Mouse (Mus musculus): ENCODE data around the gene Gmcl1. TPM values are rescaled to one million over a fixed set of nuclear protein-coding genes. Genes with fewer than 3 reads are reported as not detected.

Gmcl1 gene
- total RNA-seq, 2 experiments from 2014 or later: 18.7 to 23.7 TPM

DNA sequence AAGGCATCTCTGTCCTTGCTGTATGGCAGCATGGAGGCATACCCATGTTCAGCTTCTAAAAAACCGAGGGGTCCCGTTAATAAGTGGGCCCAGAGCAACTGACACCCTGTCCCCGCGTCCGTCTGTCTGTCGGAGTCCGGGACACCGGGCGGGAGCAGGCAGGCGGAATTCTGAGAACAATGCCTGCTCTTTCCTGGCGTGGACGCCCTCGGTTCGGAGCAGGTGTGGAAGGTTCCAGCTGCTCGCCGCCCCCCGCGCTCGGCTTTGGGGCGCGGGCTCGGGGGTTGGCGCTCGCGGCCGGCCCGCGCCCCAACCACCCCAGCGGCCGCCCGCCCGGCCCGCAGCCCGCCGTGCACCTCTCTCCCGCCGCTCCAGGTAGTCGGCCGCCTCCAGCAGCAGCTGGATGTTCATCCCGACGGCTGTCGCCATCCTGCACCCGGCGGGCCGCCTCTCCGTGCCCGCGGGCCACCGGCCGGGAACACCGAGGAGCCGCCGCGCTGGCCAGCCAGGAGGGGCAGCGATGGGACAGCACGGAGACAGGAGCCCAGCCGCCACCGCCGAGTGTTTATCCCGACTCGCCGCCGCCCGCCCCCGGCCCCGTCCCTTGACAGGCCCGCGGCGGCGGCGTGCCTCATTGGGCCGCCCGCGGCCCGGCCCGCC, 64.5 kb downstream of the Gmcl1 start, which contains the start of gene Mxd1:
TSS of gene Mxd1 (minus strand) at position 582 of the 660 bp plus-strand sequence.
- no peak for ATAC-seq (replicated peaks; ENCODE audit: low FRiP score, low TSS enrichment, poor library complexity, severe bottlenecking)

DNA sequence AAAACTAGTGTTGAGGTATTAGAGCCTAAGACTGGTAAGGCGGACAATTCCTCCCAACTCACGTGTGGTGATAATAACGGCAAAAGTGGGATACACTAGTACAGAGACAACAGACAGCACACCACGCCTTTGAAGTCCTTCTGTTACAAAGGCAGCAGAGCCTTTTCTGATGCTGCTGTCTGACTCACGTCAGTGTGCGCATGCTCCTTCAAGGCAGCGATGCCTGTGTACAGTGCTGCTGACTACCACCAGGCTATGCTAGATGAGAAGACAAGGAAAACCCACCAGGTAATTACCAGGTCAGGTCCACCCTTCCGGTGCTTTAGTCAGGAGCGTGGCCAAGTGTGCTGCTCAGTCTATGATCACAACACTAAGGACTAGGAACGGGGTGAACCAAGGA, 66.1 kb downstream of the Gmcl1 start:
- ATAC-seq (replicated peaks; ENCODE audit: low FRiP score, low TSS enrichment, poor library complexity, severe bottlenecking): no peak

DNA sequence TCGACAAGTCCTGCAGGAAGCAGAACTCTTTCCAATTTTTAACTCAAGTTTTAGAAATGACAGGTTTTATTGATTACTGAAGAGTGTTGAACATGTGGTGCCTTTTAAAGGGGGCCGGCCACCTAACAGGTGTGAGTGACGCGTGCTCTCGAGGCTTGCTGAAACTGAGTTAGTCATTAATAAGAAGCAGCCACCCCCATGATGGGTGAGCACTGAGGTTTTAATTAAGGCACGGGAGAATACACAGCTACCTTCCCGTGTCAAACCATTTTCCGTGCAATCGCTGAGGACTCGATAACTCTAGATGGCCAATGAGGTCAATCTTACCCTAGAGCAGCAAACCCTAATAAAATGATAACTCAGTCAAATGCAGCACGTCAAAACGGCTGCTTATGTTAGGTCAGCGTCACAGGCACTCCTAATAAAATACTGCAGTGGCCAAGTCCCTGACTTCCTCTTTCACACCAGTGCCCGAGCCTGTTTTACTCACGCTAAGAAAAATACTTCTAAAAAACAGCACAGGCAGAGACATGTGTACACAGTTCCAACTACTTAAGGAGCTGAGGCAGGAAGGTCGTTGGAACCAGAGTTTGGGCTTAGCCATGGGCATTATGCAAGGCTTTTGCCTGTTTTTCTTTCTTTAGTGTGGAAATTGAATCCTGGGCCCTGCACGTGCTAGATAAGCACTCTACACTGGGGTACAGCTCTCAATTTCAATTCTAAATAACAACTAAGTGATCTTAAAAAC, 67.4 kb downstream of the Gmcl1 start:
- no peak for ATAC-seq (replicated peaks; ENCODE audit: low FRiP score, low TSS enrichment, poor library complexity, severe bottlenecking)

DNA sequence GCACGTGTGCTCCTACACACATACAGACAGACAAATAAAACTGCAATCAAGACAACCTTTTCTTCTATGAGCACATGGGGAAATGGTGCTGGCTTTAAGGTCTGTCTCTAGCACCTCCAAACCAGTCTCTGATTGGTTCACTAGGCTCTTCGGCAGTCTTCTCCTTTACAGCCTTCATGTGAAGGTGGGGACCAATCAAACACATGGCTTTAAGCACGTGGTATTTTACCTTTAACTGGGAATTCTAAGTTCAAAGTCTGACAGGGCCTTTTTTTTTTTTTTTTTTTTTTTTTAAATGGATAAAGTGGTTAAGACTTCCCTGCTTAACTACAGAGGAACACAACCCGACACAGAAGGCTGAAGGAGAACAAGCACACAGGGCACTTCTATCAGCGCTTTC, 68.1 kb downstream of the Gmcl1 start:
- no peak for ATAC-seq (replicated peaks; ENCODE audit: low FRiP score, low TSS enrichment, poor library complexity, severe bottlenecking)

DNA sequence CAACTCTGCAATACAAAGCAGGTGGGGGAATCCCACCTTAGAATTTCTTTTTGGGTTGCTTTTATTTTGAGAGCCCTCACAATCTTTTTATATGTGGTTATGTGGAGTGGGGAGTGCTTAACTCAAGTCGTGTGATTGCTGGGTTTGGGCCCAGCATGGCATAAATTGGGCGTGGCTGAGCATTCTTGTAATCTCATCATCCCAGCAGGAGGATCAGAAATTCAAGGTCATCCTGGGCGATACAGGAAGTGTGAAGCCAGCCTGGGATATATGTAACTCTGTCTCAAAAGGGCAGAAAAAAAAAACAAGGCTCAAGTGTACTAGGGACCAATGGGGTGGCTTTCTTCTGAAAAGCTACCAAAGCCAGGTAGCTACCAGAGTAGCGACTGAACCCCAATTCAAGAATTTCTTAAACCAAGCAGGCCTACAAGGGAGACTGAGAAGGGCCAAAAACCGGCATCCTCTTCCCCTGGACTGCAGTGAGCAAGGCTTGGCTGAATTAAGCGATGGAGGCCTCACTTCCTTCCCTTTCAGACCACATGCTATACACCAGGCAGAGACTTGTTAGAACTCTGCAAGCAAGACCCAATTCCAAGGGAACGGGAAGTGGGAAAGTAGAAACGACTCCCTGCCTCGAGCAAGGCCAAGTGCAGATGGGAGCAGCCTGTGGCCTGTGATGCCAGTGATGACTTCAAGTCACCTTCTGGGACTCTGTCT, 72.9 kb downstream of the Gmcl1 start:
- peak; percentile 91 for ATAC-seq (replicated peaks; ENCODE audit: low FRiP score, low TSS enrichment, poor library complexity, severe bottlenecking)

DNA sequence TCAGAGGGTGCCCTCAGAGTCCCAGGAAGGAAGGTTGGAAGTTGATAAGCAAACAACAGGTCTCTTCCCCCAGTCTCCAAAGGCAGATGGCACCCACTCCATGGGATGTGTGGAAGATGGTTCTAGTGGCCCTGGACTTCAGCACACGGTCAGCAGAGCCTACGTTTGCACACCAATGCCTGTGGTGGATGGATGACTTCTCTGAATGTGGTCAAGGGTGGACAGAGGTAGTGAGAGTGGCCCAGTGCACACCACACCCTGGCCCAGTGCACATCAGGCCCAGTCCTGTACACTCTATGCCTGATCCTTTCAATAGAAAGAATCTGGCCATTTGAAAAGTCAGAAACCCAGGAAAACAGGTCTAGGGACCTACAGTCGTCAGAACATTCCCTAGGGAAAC, 74.7 kb downstream of the Gmcl1 start:
- no peak for ATAC-seq (replicated peaks; ENCODE audit: low FRiP score, low TSS enrichment, poor library complexity, severe bottlenecking)

DNA sequence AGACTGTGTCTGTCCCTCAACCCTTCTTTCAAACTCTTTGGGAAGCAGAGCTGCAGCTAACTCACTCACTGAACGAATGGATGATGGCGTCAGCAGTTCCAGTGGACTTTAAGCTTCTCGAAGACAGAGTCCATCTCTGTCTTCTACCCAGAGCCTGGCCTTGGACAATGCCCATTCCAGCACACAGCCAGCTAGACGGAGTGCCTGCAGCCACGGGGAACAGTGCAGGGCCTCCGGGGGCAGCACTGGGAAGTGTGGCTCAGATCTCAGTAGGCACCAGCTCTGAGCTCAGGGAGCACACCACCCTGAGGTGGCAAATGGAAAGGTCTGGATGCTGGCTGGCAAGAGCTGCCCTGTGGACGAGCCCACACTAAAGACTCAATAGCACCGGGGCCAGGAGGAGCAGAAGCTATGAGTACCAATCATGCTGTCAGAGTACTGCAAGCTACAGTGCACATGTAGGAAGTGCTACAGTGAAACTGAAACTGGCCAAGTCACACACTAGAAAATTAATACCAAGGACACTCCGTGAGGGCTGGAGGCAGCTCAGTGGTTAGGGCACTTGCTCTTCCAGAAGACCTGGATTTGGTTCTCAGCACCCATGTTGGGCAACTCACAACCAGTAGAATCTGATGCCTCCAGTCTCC, 78.8 kb downstream of the Gmcl1 start:
- ATAC-seq (replicated peaks; ENCODE audit: low FRiP score, low TSS enrichment, poor library complexity, severe bottlenecking): peak; percentile 34; the same call in 1 of the 2 replicates

DNA sequence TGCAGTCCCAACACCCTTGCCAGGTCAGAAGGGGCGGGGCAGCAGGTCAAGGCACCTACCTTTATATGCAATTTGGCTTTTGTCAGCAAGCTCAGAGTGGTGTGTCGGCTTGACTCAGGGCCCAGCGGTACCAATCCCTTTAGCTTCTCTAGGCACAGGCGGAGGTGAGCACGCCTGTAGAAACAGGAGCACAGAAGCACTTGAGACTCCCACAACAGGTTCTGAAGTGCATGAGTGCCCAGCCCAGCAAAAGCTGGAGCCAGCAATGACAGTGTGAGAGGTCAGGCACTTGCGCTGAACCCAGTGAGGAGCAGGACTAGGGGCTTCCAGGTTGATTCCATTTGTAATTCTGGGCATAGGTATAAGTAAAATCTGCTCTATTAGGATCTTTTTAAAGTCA, 80.2 kb downstream of the Gmcl1 start:
- ATAC-seq (replicated peaks; ENCODE audit: low FRiP score, low TSS enrichment, poor library complexity, severe bottlenecking): no peak

DNA sequence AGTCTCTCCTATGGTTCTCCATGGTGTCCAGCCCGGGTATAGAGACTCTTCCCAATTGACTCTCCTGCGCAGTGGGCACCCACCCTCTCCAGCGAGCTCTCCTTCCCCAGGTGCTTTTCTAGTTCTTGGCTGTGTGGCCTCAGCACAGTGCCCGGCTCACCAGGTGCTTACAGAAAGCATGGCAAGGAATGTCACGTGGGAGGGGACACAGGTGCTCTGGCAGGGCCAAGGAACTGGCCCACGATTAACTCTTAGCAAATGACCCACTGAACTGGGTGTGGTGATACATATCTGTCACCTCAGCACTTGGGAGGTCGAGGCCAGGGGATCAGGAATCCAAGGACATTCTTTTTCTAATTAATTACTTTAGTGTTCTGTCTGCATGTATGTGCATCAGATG, 87.0 kb downstream of the Gmcl1 start:
- no peak for ATAC-seq (replicated peaks; ENCODE audit: low FRiP score, low TSS enrichment, poor library complexity, severe bottlenecking)

DNA sequence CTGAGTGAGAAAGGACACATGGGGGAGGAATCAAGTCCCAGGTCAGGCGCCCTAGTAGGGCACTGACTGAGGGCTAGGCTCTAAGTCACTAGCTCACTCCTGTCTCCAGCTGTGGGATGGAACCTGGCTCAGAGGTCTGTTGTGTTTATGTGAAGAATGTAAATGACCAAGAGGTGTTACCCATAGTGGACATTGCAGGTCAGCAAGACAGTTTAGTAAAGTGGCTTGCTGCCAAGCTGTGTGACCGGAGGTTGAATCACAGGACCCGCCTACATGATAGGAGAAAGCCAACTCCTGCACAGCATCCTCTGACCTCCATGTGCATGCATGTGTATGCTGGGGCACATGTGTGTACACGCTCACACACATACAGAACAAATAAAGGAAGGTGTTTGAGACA, 87.6 kb downstream of the Gmcl1 start:
- no peak for ATAC-seq (replicated peaks; ENCODE audit: low FRiP score, low TSS enrichment, poor library complexity, severe bottlenecking)

DNA sequence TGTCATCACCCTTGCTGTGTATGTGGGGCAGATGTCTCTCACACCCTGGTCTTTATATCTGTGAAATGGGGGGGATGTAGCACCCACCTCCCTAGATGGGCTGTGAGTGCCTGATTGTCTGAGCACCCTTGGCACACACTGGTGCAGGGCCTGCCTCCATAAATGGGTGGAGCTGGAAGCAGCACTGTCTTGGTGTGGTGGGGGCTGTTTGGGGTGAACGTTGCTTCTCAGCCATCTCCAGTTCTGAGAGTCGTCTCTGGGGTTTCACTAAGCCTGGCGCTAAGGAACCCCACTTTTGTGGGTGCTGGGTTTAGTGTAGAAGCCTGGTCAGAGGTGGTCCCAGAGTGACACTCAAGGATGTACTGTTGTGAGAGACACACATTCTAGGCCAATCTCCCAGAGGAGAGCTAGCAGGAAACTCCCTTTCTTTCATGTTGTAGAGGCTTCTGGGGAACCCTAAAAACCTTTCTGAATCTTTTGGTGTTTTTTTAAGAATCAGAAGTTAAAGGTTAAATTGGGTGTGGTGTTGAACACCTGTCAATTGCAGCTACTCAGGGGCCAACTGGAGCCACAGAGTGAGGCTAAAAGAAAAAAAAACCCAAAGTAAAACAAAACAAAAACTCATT, 88.3 kb downstream of the Gmcl1 start:
- no peak; the same call in 1 of the 2 replicates for ATAC-seq (replicated peaks; ENCODE audit: low FRiP score, low TSS enrichment, poor library complexity, severe bottlenecking)

Other genes starting within 250 kb of the Gmcl1 start
- 289 and 315 TPM in 2 replicates for gene Pcbp1, start 207.1 kb downstream of the Gmcl1 start, total RNA-seq (2014; fragmentation: Nextera tagmentation)
- gene Pcbp1, start 207.1 kb downstream of the Gmcl1 start, total RNA-seq (2017): 118 and 123 TPM in 2 replicates
- not detected in 2 replicates for gene Asprv1, start 105.2 kb downstream of the Gmcl1 start, total RNA-seq (2014; fragmentation: Nextera tagmentation)
- not detected in 2 replicates for gene Asprv1, start 105.2 kb downstream of the Gmcl1 start, total RNA-seq (2017)
- gene Mxd1, start 64.2 kb downstream of the Gmcl1 start, total RNA-seq (2014; fragmentation: Nextera tagmentation): 7.6 and 19.5 TPM in 2 replicates
- gene Mxd1, start 64.2 kb downstream of the Gmcl1 start, total RNA-seq (2017): 14.9 and 16.2 TPM in 2 replicates
- 75.7 and 89.2 TPM in 2 replicates for gene Snrnp27, start 48.9 kb downstream of the Gmcl1 start, total RNA-seq (2014; fragmentation: Nextera tagmentation)
- 127 and 139 TPM in 2 replicates for gene Snrnp27, start 48.9 kb downstream of the Gmcl1 start, total RNA-seq (2017)
- 8.7 and 10.9 TPM in 2 replicates for gene Anxa4, start 60.2 kb upstream of the Gmcl1 start, total RNA-seq (2014; fragmentation: Nextera tagmentation)
- 15.2 and 19.4 TPM in 2 replicates for gene Anxa4, start 60.2 kb upstream of the Gmcl1 start, total RNA-seq (2017)
- gene Aak1, start 116.1 kb upstream of the Gmcl1 start, total RNA-seq (2014; fragmentation: Nextera tagmentation): 23.7 and 33.3 TPM in 2 replicates
- gene Aak1, start 116.1 kb upstream of the Gmcl1 start, total RNA-seq (2017): 7.0 and 7.9 TPM in 2 replicates

All from megakaryocyte-erythroid progenitor cell, adult 5-6 weeks (primary cell).